Mouse (Mus musculus): ENCODE data around the gene Kazn. TPM values are rescaled to one million over a fixed set of nuclear protein-coding genes. Genes with fewer than 3 reads are reported as not detected.

Kazn gene
- total RNA-seq, 2 experiments from 2014 or later: 0.07 to 0.18 TPM

GRCm38 (mm10) chr4:142060455-142061378 is 178.5 kb downstream of the Kazn start:
- no peak for ATAC-seq (ENCODE audit: poor library complexity, severe bottlenecking)

- ATAC-seq (ENCODE audit: poor library complexity, severe bottlenecking): no peak
Observed at GRCm38 (mm10) chr4:142059841-142060193, 179.4 kb downstream of the Kazn start.

- ATAC-seq (ENCODE audit: poor library complexity, severe bottlenecking): no peak
Observed at GRCm38 (mm10) chr4:142059113-142059840, 179.9 kb downstream of the Kazn start.

GRCm38 (mm10) chr4:142057529-142058216 is 181.5 kb downstream of the Kazn start:
- 0 out of 2 replicates have a peak, but pooled peaks have one; percentile 36 for ATAC-seq (ENCODE audit: poor library complexity, severe bottlenecking)

- no peak for ATAC-seq (ENCODE audit: poor library complexity, severe bottlenecking)
Observed at GRCm38 (mm10) chr4:142055600-142055999, 183.6 kb downstream of the Kazn start.

GRCm38 (mm10) chr4:142054580-142054979 is 184.6 kb downstream of the Kazn start:
- ATAC-seq (ENCODE audit: poor library complexity, severe bottlenecking): peak; percentile 27; the same call in 1 of the 2 replicates

GRCm38 (mm10) chr4:142053661-142054448 is 185.3 kb downstream of the Kazn start:
- ATAC-seq (ENCODE audit: poor library complexity, severe bottlenecking): peak; percentile 45

GRCm38 (mm10) chr4:142053261-142053660 is 185.9 kb downstream of the Kazn start:
- peak; percentile 53 for ATAC-seq (ENCODE audit: poor library complexity, severe bottlenecking)

GRCm38 (mm10) chr4:142052391-142053132 is 186.6 kb downstream of the Kazn start:
- no peak for ATAC-seq (ENCODE audit: poor library complexity, severe bottlenecking)

Other genes with a start within 250 kb of the Kazn start
- gene Fhad1, start 224.3 kb downstream of the Kazn start, total RNA-seq (2015): 0.41 TPM in 1 of 2 replicates, not detected in the other
- gene Fhad1, start 224.3 kb downstream of the Kazn start, total RNA-seq (2017): 0.41 TPM in 1 of 2 replicates, not detected in the other
- gene Tmem51, start 155.1 kb downstream of the Kazn start, total RNA-seq (2015): 16.8 and 18.7 TPM in 2 replicates
- 13.5 and 18.7 TPM in 2 replicates for gene Tmem51, start 155.1 kb downstream of the Kazn start, total RNA-seq (2017)

All from megakaryocyte, adult 5-6 weeks (primary cell).